Mouse (Mus musculus): ENCODE measurements around the gene Krt86. TPM values are rescaled to one million over a fixed set of nuclear protein-coding genes. Genes with fewer than 3 reads are reported as not detected.
"Not testable (repeated sequence)": the region's sequence is repeated elsewhere in the genome, so short reads cannot be mapped to it uniquely, and the experiment has no call there.

Gene Krt86
- polyA plus RNA-seq, 1 experiment from 2014 or later = not detected

DNA sequence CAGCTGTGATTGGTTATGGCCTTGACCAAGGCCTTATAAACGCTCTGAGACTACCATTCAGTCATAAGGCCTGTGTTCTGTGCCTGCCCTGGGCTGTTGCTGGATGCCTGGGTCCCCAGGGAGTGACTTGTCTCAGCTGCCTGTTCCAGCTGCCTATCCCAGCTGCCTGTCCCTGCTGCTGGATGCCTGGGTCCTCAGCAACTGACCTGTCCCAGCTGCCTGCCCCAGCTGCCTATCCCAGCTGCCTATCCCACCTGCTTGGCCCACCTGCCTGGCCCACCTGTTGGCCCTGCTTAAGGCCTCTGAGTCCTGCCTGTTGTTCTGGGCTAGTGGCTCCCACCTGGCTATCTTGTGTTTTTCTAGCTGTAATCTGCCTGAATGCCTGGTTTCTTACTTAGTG is 20.9 kb downstream of the Krt86 start:
- H3K9me3 ChIP-seq = no peaks in the 10 kb centered on the region
- WGBS = 69% methylated on average over 1 of the region's 1 CpGs
- no peak overlapping the region for H3K9ac ChIP-seq (replicated peaks)
- H3K36me3 ChIP-seq = no peaks in the 10 kb centered on the region
- no peak overlapping the region for H3K4me3 ChIP-seq (replicated peaks)
- ATAC-seq = no peak
- no peaks in the 10 kb centered on the region for H3K27me3 ChIP-seq
- H3K27ac ChIP-seq = no peak overlapping the region
- no peak overlapping the region for H3K4me2 ChIP-seq (replicated peaks)
- H3K4me1 ChIP-seq (replicated peaks) = no peaks in the 10 kb centered on the region

GRCm38 (mm10) chr15:101495266-101495665 is 22.0 kb downstream of the Krt86 start:
- Histone ChIP-seq H3K9ac (replicated peaks) (no peak overlapping the region), H3K4me3 (replicated peaks) (no peak overlapping the region), H3K27me3 (no peaks in the 10 kb centered on the region), H3K9me3 (no peaks in the 10 kb centered on the region), H3K36me3 (no peaks in the 10 kb centered on the region), H3K4me2 (replicated peaks) (no peak overlapping the region), H3K27ac (no peak overlapping the region), H3K4me1 (replicated peaks) (no peaks in the 10 kb centered on the region)
- no peak for ATAC-seq
- 92% methylated on average over 8 of the region's 8 CpGs for WGBS

GRCm38 (mm10) chr15:101497181-101497580 is 23.9 kb downstream of the Krt86 start:
- ATAC-seq = no peak

GRCm38 (mm10) chr15:101506896-101507758 is 33.8 kb downstream of the Krt86 start:
- Histone ChIP-seq H3K4me2 (replicated peaks) (no peak overlapping the region), H3K4me3 (replicated peaks) (no peak overlapping the region), H3K27me3 (no peaks in the 10 kb centered on the region), H3K4me1 (replicated peaks) (no peaks in the 10 kb centered on the region), H3K27ac (no peak overlapping the region), H3K36me3 (no peaks in the 10 kb centered on the region), H3K9ac (replicated peaks) (no peak overlapping the region), H3K9me3 (no peaks in the 10 kb centered on the region)
- no peak for ATAC-seq
- 64% methylated on average over 14 of the region's 14 CpGs for WGBS

More at GRCm38 (mm10) chr15:101497181-101497580, 23.9 kb downstream of the Krt86 start:
- Histone ChIP-seq H3K9me3 (no peaks in the 10 kb centered on the region), H3K4me2 (replicated peaks) (no peak overlapping the region), H3K9ac (replicated peaks) (no peak overlapping the region), H3K36me3 (no peaks in the 10 kb centered on the region), H3K4me1 (replicated peaks) (no peaks in the 10 kb centered on the region), H3K27me3 (no peaks in the 10 kb centered on the region), H3K27ac (no peak overlapping the region), H3K4me3 (replicated peaks) (no peak overlapping the region)
- WGBS = 67% methylated on average over 2 of the region's 2 CpGs

- no peak for ATAC-seq
Observed at GRCm38 (mm10) chr15:101508247-101508646, 35.0 kb downstream of the Krt86 start.

GRCm38 (mm10) chr15:101517161-101517560 is 43.9 kb downstream of the Krt86 start, which contains the start of gene Gm49425:
Gm49425 (minus strand) TSS chr15:101517261.
- not testable (repeated sequence) for H3K36me3 ChIP-seq; H3K9me3 ChIP-seq; H3K27me3 ChIP-seq; H3K9ac ChIP-seq (replicated peaks); H3K4me2 ChIP-seq (replicated peaks); H3K27ac ChIP-seq; H3K4me3 ChIP-seq (replicated peaks); ATAC-seq; H3K4me1 ChIP-seq (replicated peaks)
- WGBS = 78% methylated on average over 2 of the region's 2 CpGs

More at GRCm38 (mm10) chr15:101508247-101508646, 35.0 kb downstream of the Krt86 start:
- no peaks in the 10 kb centered on the region for H3K27me3 ChIP-seq
- H3K36me3 ChIP-seq = no peaks in the 10 kb centered on the region
- 87% methylated on average over 9 of the region's 9 CpGs for WGBS
- H3K9me3 ChIP-seq = no peaks in the 10 kb centered on the region
- no peak overlapping the region for H3K4me2 ChIP-seq (replicated peaks)
- no peak overlapping the region for H3K9ac ChIP-seq (replicated peaks)
- no peak overlapping the region for H3K27ac ChIP-seq
- no peak overlapping the region for H3K4me3 ChIP-seq (replicated peaks)
- no peaks in the 10 kb centered on the region for H3K4me1 ChIP-seq (replicated peaks)

- Histone ChIP-seq H3K27me3 (0 out of 2 replicates have a peak, but pooled peaks cover 6% of the 10 kb centered on the region), H3K36me3 (no peaks in the 10 kb centered on the region), H3K4me1 (replicated peaks) (no peaks in the 10 kb centered on the region), H3K4me3 (replicated peaks) (no peak overlapping the region), H3K9ac (replicated peaks) (no peak overlapping the region), H3K9me3 (no peaks in the 10 kb centered on the region), H3K27ac (no peak overlapping the region), H3K4me2 (replicated peaks) (no peak overlapping the region)
- 8% methylated on average over 2 of the region's 2 CpGs for WGBS
- ATAC-seq = no peak
Observed at GRCm38 (mm10) chr15:101519792-101520191, 46.5 kb downstream of the Krt86 start.

DNA sequence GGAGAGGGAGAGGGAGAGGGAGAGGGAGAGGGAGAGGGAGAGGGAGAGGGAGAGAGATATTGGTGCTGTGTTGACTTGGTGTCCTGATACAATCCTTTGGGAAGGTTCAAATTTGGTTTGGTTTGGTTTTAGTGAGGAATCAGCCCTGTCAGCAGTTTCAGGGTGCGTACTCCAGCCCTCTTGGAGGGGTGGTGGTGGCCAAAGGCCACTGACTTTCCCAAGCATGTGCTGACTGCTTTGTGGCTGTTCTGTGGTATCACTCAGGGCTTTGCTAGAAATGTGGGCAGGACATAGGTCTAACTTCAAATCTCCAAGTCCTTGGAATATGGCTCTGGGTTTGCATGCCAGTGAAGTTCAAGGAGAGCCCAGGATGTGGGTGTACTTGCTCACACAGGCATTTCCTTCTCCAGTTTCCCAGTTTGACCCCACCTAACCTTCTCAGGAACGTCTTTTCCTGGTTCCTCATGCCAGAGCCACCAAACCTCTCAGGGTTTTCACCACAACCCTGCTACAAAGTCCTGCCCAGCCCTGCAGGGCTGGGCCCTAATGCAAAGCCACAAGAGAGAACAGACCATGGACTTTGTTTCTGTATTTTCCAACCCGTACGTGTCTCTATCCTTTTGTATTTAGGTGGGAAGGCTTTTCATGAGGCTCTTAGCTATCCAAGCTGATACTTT is 49.4 kb downstream of the Krt86 start:
- H3K36me3 ChIP-seq = no peaks in the 10 kb centered on the region
- H3K4me3 ChIP-seq (replicated peaks) = no peak overlapping the region
- no peaks in the 10 kb centered on the region for H3K9me3 ChIP-seq
- H3K27ac ChIP-seq = no peak overlapping the region
- 83% methylated on average over 4 of the region's 4 CpGs for WGBS
- no peak for ATAC-seq
- no peak overlapping the region for H3K9ac ChIP-seq (replicated peaks)
- no peaks in the 10 kb centered on the region for H3K4me1 ChIP-seq (replicated peaks)
- H3K27me3 ChIP-seq = 0 out of 2 replicates have a peak, but pooled peaks cover 6% of the 10 kb centered on the region
- no peak overlapping the region for H3K4me2 ChIP-seq (replicated peaks)

Other genes with a start within 250 kb of the Krt86 start
- gene Grasp, start 249.3 kb upstream of the Krt86 start, polyA plus RNA-seq (2015; fragmentation: Nextera tagmentation; extraction: Ambion mirVana) = 1.7 and 2.4 TPM in 2 replicates
- gene Nr4a1, start 219.2 kb upstream of the Krt86 start, polyA plus RNA-seq (2015; fragmentation: Nextera tagmentation; extraction: Ambion mirVana) = 2.8 and 3.1 TPM in 2 replicates
- gene Atg101, start 189.2 kb upstream of the Krt86 start, polyA plus RNA-seq (2015; fragmentation: Nextera tagmentation; extraction: Ambion mirVana) = 79.1 and 82.8 TPM in 2 replicates
- gene 6030408B16Rik, start 180.3 kb upstream of the Krt86 start, polyA plus RNA-seq (2015; fragmentation: Nextera tagmentation; extraction: Ambion mirVana) = 0.26 and 0.46 TPM in 2 replicates
- 0.05 and 0.09 TPM in 2 replicates for gene Krt80, start 103.3 kb upstream of the Krt86 start, polyA plus RNA-seq (2015; fragmentation: Nextera tagmentation; extraction: Ambion mirVana)
- gene Krt7, start 62.4 kb upstream of the Krt86 start, polyA plus RNA-seq (2015; fragmentation: Nextera tagmentation; extraction: Ambion mirVana) = 0.05 and 0.32 TPM in 2 replicates
- gene Krt87, start 34.7 kb upstream of the Krt86 start, polyA plus RNA-seq (2015; fragmentation: Nextera tagmentation; extraction: Ambion mirVana) = 0.17 and 0.19 TPM in 2 replicates
- gene Krt88, start 25.7 kb upstream of the Krt86 start, polyA plus RNA-seq (2015; fragmentation: Nextera tagmentation; extraction: Ambion mirVana) = not detected in 2 replicates
- gene Krt81, start 9.7 kb upstream of the Krt86 start, polyA plus RNA-seq (2015; fragmentation: Nextera tagmentation; extraction: Ambion mirVana) = not detected in 2 replicates
- gene Krt83, start 18.0 kb downstream of the Krt86 start, polyA plus RNA-seq (2015; fragmentation: Nextera tagmentation; extraction: Ambion mirVana) = not detected in 2 replicates
- gene Gm49425, start 43.8 kb downstream of the Krt86 start, polyA plus RNA-seq (2015; fragmentation: Nextera tagmentation; extraction: Ambion mirVana) = not detected in 2 replicates
- not detected in 2 replicates for gene Krt84, start 59.3 kb downstream of the Krt86 start, polyA plus RNA-seq (2015; fragmentation: Nextera tagmentation; extraction: Ambion mirVana)
- gene Krt82, start 77.2 kb downstream of the Krt86 start, polyA plus RNA-seq (2015; fragmentation: Nextera tagmentation; extraction: Ambion mirVana) = not detected in 2 replicates
- 0.08 TPM in 1 of 2 replicates, not detected in the other for gene Krt90, start 89.5 kb downstream of the Krt86 start, polyA plus RNA-seq (2015; fragmentation: Nextera tagmentation; extraction: Ambion mirVana)
- 0.11 TPM in 1 of 2 replicates, not detected in the other for gene Krt75, start 100.4 kb downstream of the Krt86 start, polyA plus RNA-seq (2015; fragmentation: Nextera tagmentation; extraction: Ambion mirVana)
- gene Gm5414, start 154.7 kb downstream of the Krt86 start, polyA plus RNA-seq (2015; fragmentation: Nextera tagmentation; extraction: Ambion mirVana) = not detected in 2 replicates
- gene Gm5478, start 173.9 kb downstream of the Krt86 start, polyA plus RNA-seq (2015; fragmentation: Nextera tagmentation; extraction: Ambion mirVana) = not detected in 2 replicates
- not detected in 2 replicates for gene Krt6b, start 206.8 kb downstream of the Krt86 start, polyA plus RNA-seq (2015; fragmentation: Nextera tagmentation; extraction: Ambion mirVana)
- not detected in 2 replicates for gene Krt6a, start 220.8 kb downstream of the Krt86 start, polyA plus RNA-seq (2015; fragmentation: Nextera tagmentation; extraction: Ambion mirVana)
- 0.19 and 0.26 TPM in 2 replicates for gene Krt5, start 239.4 kb downstream of the Krt86 start, polyA plus RNA-seq (2015; fragmentation: Nextera tagmentation; extraction: Ambion mirVana)